In genomic region chr2:125731763-125732560, GRCm38 (mm10) we compare ENCODE assay signal across 8 mouse cellular contexts. TPM values are rescaled to one million over a fixed set of nuclear protein-coding genes. Genes with fewer than 3 reads are reported as not detected.
DNase-seq lines count a peak whose midpoint lies in the region; ATAC-seq and TF ChIP-seq lines count a peak whose summit lies in the region.

No protein-coding gene starts in this region.

- H3K27ac ChIP-seq in forebrain, embryonic 11.5 days (ENCODE audit: low read depth, low read length), result peak overlapping the region; percentile 82
- H3K27ac ChIP-seq in heart, embryonic 16.5 days (ENCODE audit: low read length), result peak overlapping the region; percentile 65
- H3K27ac ChIP-seq in liver, embryonic 13.5 days, result no peak overlapping the region
- H3K27ac ChIP-seq in stomach, embryonic 15.5 days, result peak overlapping the region; percentile 18; the same call in 1 of the 2 replicates

- H3K9ac ChIP-seq in forebrain, embryonic 11.5 days (ENCODE audit: low read length), result peak overlapping the region; percentile 78
- peak overlapping the region; percentile 91 for H3K9ac ChIP-seq in heart, embryonic 16.5 days (ENCODE audit: low read length)
- 0 out of 2 replicates have a peak overlapping the region, but pooled peaks have one; percentile 14 for H3K9ac ChIP-seq in liver, embryonic 13.5 days
- peak overlapping the region; percentile 33; the same call in 1 of the 2 replicates for H3K9ac ChIP-seq in stomach, embryonic 15.5 days

- no peaks in the 10 kb centered on the region for H3K36me3 ChIP-seq in E14TG2a.4 (ENCODE audit: insufficient read depth, low read length)
- no peaks in the 10 kb centered on the region for H3K36me3 ChIP-seq in forebrain, embryonic 11.5 days (ENCODE audit: control insufficient read depth, insufficient read depth, low read length)
- H3K36me3 ChIP-seq in heart, embryonic 16.5 days (ENCODE audit: control insufficient read depth, insufficient read depth), result no peaks in the 10 kb centered on the region
- H3K36me3 ChIP-seq in liver, embryonic 13.5 days, result no peaks in the 10 kb centered on the region
- H3K36me3 ChIP-seq in stomach, embryonic 15.5 days, result no peaks in the 10 kb centered on the region

- WGBS in forebrain, embryonic 11.5 days, result 5% methylated on average over 35 of the region's 35 CpGs
- WGBS in heart, embryonic 16.5 days, result 7% methylated on average over 35 of the region's 35 CpGs
- WGBS in liver, embryonic 13.5 days (ENCODE audit: insufficient replicate concordance), result 8% methylated on average over 35 of the region's 35 CpGs
- 8% methylated on average over 35 of the region's 35 CpGs for WGBS in stomach, embryonic 15.5 days

- peak overlapping the region; percentile 56 for H3K4me2 ChIP-seq in forebrain, embryonic 11.5 days (ENCODE audit: low read depth, low read length, severe bottlenecking)
- peak overlapping the region; percentile 91 for H3K4me2 ChIP-seq in heart, embryonic 16.5 days (ENCODE audit: low read depth, low read length)
- H3K4me2 ChIP-seq in liver, embryonic 13.5 days, result peak overlapping the region; percentile 57
- H3K4me2 ChIP-seq in stomach, embryonic 15.5 days, result peak overlapping the region; percentile 88

- ATAC-seq in forebrain, embryonic 11.5 days (replicated peaks; ENCODE audit: low FRiP score), result peak; percentile 94
- ATAC-seq in heart, embryonic 16.5 days (replicated peaks; ENCODE audit: extremely low read depth, insufficient read depth, low FRiP score), result peak; percentile 92
- peak; percentile 75 for ATAC-seq in liver, embryonic 13.5 days (ENCODE audit: low read depth)
- peak; percentile 93 for ATAC-seq in stomach, embryonic 15.5 days (ENCODE audit: insufficient read depth, low FRiP score, low read depth)

- peaks cover 16% of the 10 kb centered on the region for H3K4me1 ChIP-seq in E14TG2a.4 (replicated peaks; ENCODE audit: low read depth, low read length)
- H3K4me1 ChIP-seq in forebrain, embryonic 11.5 days (replicated peaks; ENCODE audit: control insufficient read depth, insufficient read depth, low read length), result peaks cover 4% of the 10 kb centered on the region; the same call in 1 of the 2 replicates
- peaks cover 5% of the 10 kb centered on the region; the same call in 1 of the 2 replicates for H3K4me1 ChIP-seq in heart, embryonic 16.5 days (ENCODE audit: control insufficient read depth, insufficient read depth, low read length)
- peaks cover 21% of the 10 kb centered on the region for H3K4me1 ChIP-seq in liver, embryonic 13.5 days (replicated peaks)
- H3K4me1 ChIP-seq in stomach, embryonic 15.5 days, result peaks cover 6% of the 10 kb centered on the region; the same call in 1 of the 2 replicates

- H3K4me3 ChIP-seq in E14TG2a.4 (replicated peaks; ENCODE audit: low read length), result peak overlapping the region; percentile 77
- H3K4me3 ChIP-seq in forebrain, embryonic 11.5 days (ENCODE audit: low read depth, low read length), result peak overlapping the region; percentile 31
- peak overlapping the region; percentile 60 for H3K4me3 ChIP-seq in heart, embryonic 16.5 days (ENCODE audit: low read length)
- peak overlapping the region; percentile 43 for H3K4me3 ChIP-seq in liver, embryonic 13.5 days (replicated peaks)
- peak overlapping the region; percentile 47 for H3K4me3 ChIP-seq in stomach, embryonic 15.5 days (replicated peaks)

- DNase-seq in c-Kit-positive CD71-positive TER-119-negative erythroid progenitor cells, embryonic 14.5 days (ENCODE audit: low read depth), result peak; percentile 63
- peak; percentile 98 for DNase-seq in forebrain, embryonic 11.5 days (ENCODE audit: low spot score)
- peak; percentile 95 to 96 for DNase-seq in kidney, postnatal 25 days
- peak; percentile 64 for DNase-seq in liver, embryonic 13.5 days
- DNase-seq in neural tube, embryonic 10.5 days (ENCODE audit: extremely low spot score, low spot score), result peak; percentile 96

- peaks cover 56% of the 10 kb centered on the region for H3K27me3 ChIP-seq in E14TG2a.4 (ENCODE audit: insufficient read depth, low read length)
- H3K27me3 ChIP-seq in forebrain, embryonic 11.5 days (ENCODE audit: control insufficient read depth, insufficient read depth, low read length), result no peaks in the 10 kb centered on the region
- no peaks in the 10 kb centered on the region for H3K27me3 ChIP-seq in heart, embryonic 16.5 days (ENCODE audit: control insufficient read depth, insufficient read depth, low read length)
- peaks cover 41% of the 10 kb centered on the region for H3K27me3 ChIP-seq in liver, embryonic 13.5 days
- no peaks in the 10 kb centered on the region for H3K27me3 ChIP-seq in stomach, embryonic 15.5 days (replicated peaks)

- H3K9me3 ChIP-seq in E14TG2a.4 (ENCODE audit: low read length), result no peaks in the 10 kb centered on the region
- H3K9me3 ChIP-seq in forebrain, embryonic 11.5 days (ENCODE audit: control insufficient read depth, low read length), result no peaks in the 10 kb centered on the region
- no peaks in the 10 kb centered on the region for H3K9me3 ChIP-seq in heart, embryonic 16.5 days (replicated peaks; ENCODE audit: control insufficient read depth, low read length)
- H3K9me3 ChIP-seq in liver, embryonic 13.5 days (replicated peaks), result no peaks in the 10 kb centered on the region
- H3K9me3 ChIP-seq in stomach, embryonic 15.5 days, result no peaks in the 10 kb centered on the region

- TF ChIP-seq CTCF in E14TG2a.4 (conservative IDR thresholded peaks at IDR 0.05; ENCODE audit: low read length), result peak; percentile 88

RNA-seq across cellular contexts. Expression of gene Shc4, which starts 8.0 kb away (rescaled TPM):
- 1.3 TPM in 2 replicates for polyA plus RNA-seq in forebrain, embryonic 11.5 days (2014; fragmentation: Nextera tagmentation; extraction: Ambion mirVana)
- polyA plus RNA-seq in heart, embryonic 16.5 days (2015; fragmentation: Nextera tagmentation; extraction: Ambion mirVana), result 1.3 and 1.7 TPM in 2 replicates
- 0.73 and 1.0 TPM in 2 replicates for polyA plus RNA-seq in liver, embryonic 13.5 days (2015; fragmentation: Nextera tagmentation; extraction: Ambion mirVana)
- polyA plus RNA-seq in stomach, embryonic 15.5 days (2015; fragmentation: Nextera tagmentation; extraction: Ambion mirVana), result 2.5 and 3.1 TPM in 2 replicates

RNA-seq across cellular contexts. Expression of gene Secisbp2l, which starts 50.7 kb away (rescaled TPM):
- 28.6 and 29.4 TPM in 2 replicates for polyA plus RNA-seq in forebrain, embryonic 11.5 days (2014; fragmentation: Nextera tagmentation; extraction: Ambion mirVana)
- polyA plus RNA-seq in heart, embryonic 16.5 days (2015; fragmentation: Nextera tagmentation; extraction: Ambion mirVana), result 13.1 and 14.0 TPM in 2 replicates
- polyA plus RNA-seq in liver, embryonic 13.5 days (2015; fragmentation: Nextera tagmentation; extraction: Ambion mirVana), result 4.0 and 5.8 TPM in 2 replicates
- 14.7 and 17.0 TPM in 2 replicates for polyA plus RNA-seq in stomach, embryonic 15.5 days (2015; fragmentation: Nextera tagmentation; extraction: Ambion mirVana)

RNA-seq across cellular contexts. Expression of gene Eid1, which starts 59.1 kb away (rescaled TPM):
- 252 TPM in 2 replicates for polyA plus RNA-seq in forebrain, embryonic 11.5 days (2014; fragmentation: Nextera tagmentation; extraction: Ambion mirVana)
- 112 and 128 TPM in 2 replicates for polyA plus RNA-seq in heart, embryonic 16.5 days (2015; fragmentation: Nextera tagmentation; extraction: Ambion mirVana)
- polyA plus RNA-seq in liver, embryonic 13.5 days (2015; fragmentation: Nextera tagmentation; extraction: Ambion mirVana), result 36.8 and 41.1 TPM in 2 replicates
- polyA plus RNA-seq in stomach, embryonic 15.5 days (2015; fragmentation: Nextera tagmentation; extraction: Ambion mirVana), result 139 and 147 TPM in 2 replicates

Comparison
In these comparisons a context has a peak if more than half of its experiments do, and no peak if none do; other contexts are left out.
1. H3K9ac ChIP-seq: peak in every context shown above with its lines; median percentile 91 in heart, embryonic 16.5 days; 78 in forebrain, embryonic 11.5 days; 33 in stomach, embryonic 15.5 days; 14 in liver, embryonic 13.5 days.